Mouse (Mus musculus) gastrocnemius, postnatal 14 days (tissue): Measurements from ENCODE around the gene Polrmt. TPM values are rescaled to one million over a fixed set of nuclear protein-coding genes. Genes with fewer than 3 reads are reported as not detected.
A peak's percentile ranks its signal among the peaks of the same experiment; 100 is the strongest.
"Not testable (repeated sequence)": the region's sequence is repeated elsewhere in the genome, so short reads cannot be mapped to it uniquely, and the experiment has no call there.

Experiments
- DNase-seq: peaks from one replicate; pipeline ENCODE4 v3.0.0; 2021; ENCODE audit warnings: mixed read lengths
- intact Hi-C: fragments of 180-260 bp; cut with DNase I; formaldehyde crosslinking; loops from one replicate; pipeline ENCODE4 v1.15.1; 2025; ENCODE audit warnings: low total_unique reads
- total RNA-seq, 2 experiments: library from RNA; stranded (reverse); gene quantifications; 2 replicates each; pipeline ENCODE4 v1.2.3; 2021

Polrmt gene
- total RNA-seq, 2 experiments from 2014 or later: 21.5 to 21.6 TPM

GRCm38 (mm10) chr10:79778006-79778405 lies 31.6 kb upstream of the Polrmt start:
- DNase-seq: no peak
- intact Hi-C loops: no loop called here

GRCm38 (mm10) chr10:79777103-79777531 lies 30.7 kb upstream of the Polrmt start, which contains the start of gene Fstl3:
Gene Fstl3, plus strand, starts transcription at chr10:79777272.
- DNase-seq: no peak
- intact Hi-C loops: no loop called here

- intact Hi-C loops: no loop called here
- DNase-seq: no peak
Observed at GRCm38 (mm10) chr10:79774486-79775279, 28.3 kb upstream of the Polrmt start.

GRCm38 (mm10) chr10:79773208-79773607 lies 26.8 kb upstream of the Polrmt start:
- intact Hi-C loops: no loop called here
- DNase-seq: no peak

GRCm38 (mm10) chr10:79772320-79772719 lies 25.9 kb upstream of the Polrmt start:
- DNase-seq: no peak
- intact Hi-C loops: no loop called here

GRCm38 (mm10) chr10:79769329-79769728 lies 22.9 kb upstream of the Polrmt start:
- no peak for DNase-seq
- intact Hi-C loops: loop anchor here (2.0 kb wide), 1 partner anchor 19 kb away; no protein-coding TSS in a partner anchor

GRCm38 (mm10) chr10:79768400-79768799 lies 22.0 kb upstream of the Polrmt start:
- intact Hi-C loops: loop anchor here (2.0 kb wide), 1 partner anchor 20 kb away; no protein-coding TSS in a partner anchor

GRCm38 (mm10) chr10:79767372-79768244 lies 21.2 kb upstream of the Polrmt start:
- intact Hi-C loops: loop anchor here (2.0 kb wide), 1 partner anchor 21 kb away; no protein-coding TSS in a partner anchor
- peak; percentile 93 for DNase-seq

More at GRCm38 (mm10) chr10:79768400-79768799, 22.0 kb upstream of the Polrmt start:
- peak; percentile 58 for DNase-seq

- intact Hi-C loops: no loop called here
- peak; percentile 98 for DNase-seq
Observed at GRCm38 (mm10) chr10:79766508-79767325, 20.3 kb upstream of the Polrmt start, which contains the start of gene Rnf126. Gene Rnf126, minus strand, starts transcription at chr10:79766952.

- DNase-seq: no peak
- intact Hi-C loops: no loop called here
Observed at GRCm38 (mm10) chr10:79766001-79766507, 19.7 kb upstream of the Polrmt start.

- no peak for DNase-seq
- intact Hi-C loops: no loop called here
Observed at GRCm38 (mm10) chr10:79765228-79765745, 18.9 kb upstream of the Polrmt start.

- intact Hi-C loops: no loop called here
Observed at GRCm38 (mm10) chr10:79764234-79764633, 17.9 kb upstream of the Polrmt start.

GRCm38 (mm10) chr10:79762875-79763274 lies 16.5 kb upstream of the Polrmt start:
- no peak for DNase-seq

More at GRCm38 (mm10) chr10:79764234-79764633, 17.9 kb upstream of the Polrmt start:
- DNase-seq: no peak

GRCm38 (mm10) chr10:79760603-79761143 lies 14.3 kb upstream of the Polrmt start:
- no peak for DNase-seq
- intact Hi-C loops: no loop called here

More at GRCm38 (mm10) chr10:79762875-79763274, 16.5 kb upstream of the Polrmt start:
- intact Hi-C loops: no loop called here

- intact Hi-C loops, DNase-seq: not testable (repeated sequence)
Observed at GRCm38 (mm10) chr10:79759675-79760074, 13.3 kb upstream of the Polrmt start.

GRCm38 (mm10) chr10:79756660-79757059 lies 10.3 kb upstream of the Polrmt start:
- DNase-seq: no peak
- intact Hi-C loops: no loop called here

GRCm38 (mm10) chr10:79755854-79756253 lies 9.5 kb upstream of the Polrmt start:
- DNase-seq: no peak
- intact Hi-C loops: no loop called here

- intact Hi-C loops: no loop called here
- DNase-seq: peak; percentile 72
Observed at GRCm38 (mm10) chr10:79754856-79755516, 8.6 kb upstream of the Polrmt start, which contains the start of gene Fgf22. Gene Fgf22, plus strand, starts transcription at chr10:79755076.
